In the genomic region with DNA sequence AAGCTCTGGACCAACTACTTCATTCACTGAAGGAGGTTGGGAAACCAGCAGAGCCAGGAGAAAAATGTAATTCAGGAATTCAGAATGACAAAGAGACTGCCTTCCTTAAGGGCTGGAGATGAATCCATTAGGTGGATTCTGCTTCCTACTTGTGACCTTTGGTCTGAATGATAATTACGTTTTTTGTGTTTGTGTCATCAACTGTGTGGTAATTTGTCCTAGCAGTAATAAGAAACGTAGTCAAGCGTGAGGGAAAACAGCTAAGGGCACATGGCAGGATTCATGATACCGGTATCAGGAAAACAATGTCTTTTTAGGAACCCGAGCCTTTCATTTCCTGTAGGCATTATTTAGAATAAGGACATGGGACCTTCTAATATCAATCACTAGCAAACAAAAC, we compare ENCODE assay signal across 26 mouse cellular contexts.
DNase-seq lines count a peak whose midpoint lies in the region; ATAC-seq and TF ChIP-seq lines count a peak whose summit lies in the region.
"Had no signal": no experiment of that assay in that cellular context is flagged by ENCODE, and none has a peak within 500 bp of the region (broad histone marks: within the 10 kb centered on the region; RNA-seq: fewer than 3 reads in every experiment).

No protein-coding gene starts in this region.

- no peak overlapping the region for H3K4me2 ChIP-seq in hindbrain, embryonic 12.5 days (replicated peaks)
- H3K4me2 ChIP-seq in hindbrain, postnatal 0 days (ENCODE audit: low read depth, low read length), result no peak overlapping the region
- H3K4me2 ChIP-seq: embryonic facial prominence, embryonic 13.5 days; forebrain, embryonic 12.5 days; forebrain, embryonic 15.5 days; heart, embryonic 11.5 days; hindbrain, embryonic 15.5 days had no signal

- peak; percentile 32 for DNase-seq in embryo, embryonic 10 days (ENCODE audit: low spot score)
- no peak for DNase-seq in embryo, embryonic 9.5 days (ENCODE audit: extremely low spot score)
- no peak for DNase-seq in hindbrain, postnatal 0 days (ENCODE audit: low spot score)
- DNase-seq in Muller cell, postnatal 12 days (ENCODE audit: inconsistent ontology term), result peak; percentile 14
- peak; percentile 84 for DNase-seq in retina, embryonic 14.5 days (ENCODE audit: low spot score)
- no peak for DNase-seq in kidney, postnatal 14 days
- DNase-seq in kidney, postnatal 25 days, result no peak
- DNase-seq: adrenal gland, adult 2 months; adrenal gland, postnatal 14 days; cerebellum, adult 11 months; cerebellum, adult 2 months; cerebellum, adult 9-11 months; cerebellum, postnatal 25 days; gastrocnemius, postnatal 10 days; gastrocnemius, postnatal 36 days; heart, adult 2 months had no signal

- no peaks in the 10 kb centered on the region for H3K27me3 ChIP-seq in hindbrain, embryonic 12.5 days
- no peaks in the 10 kb centered on the region for H3K27me3 ChIP-seq in hindbrain, postnatal 0 days (ENCODE audit: insufficient read depth, low read length)
- H3K27me3 ChIP-seq: embryonic facial prominence, embryonic 13.5 days; forebrain, embryonic 12.5 days; forebrain, embryonic 15.5 days; hindbrain, embryonic 15.5 days had no signal

- whole genome bisulfite sequencing in hindbrain, embryonic 12.5 days, result 41% methylated on average over 5 of the region's 5 CpGs
- WGBS in hindbrain, postnatal 0 days, result 19% methylated on average over 5 of the region's 5 CpGs

- no peak overlapping the region for H3K4me3 ChIP-seq in hindbrain, embryonic 12.5 days
- H3K4me3 ChIP-seq in hindbrain, postnatal 0 days (ENCODE audit: low read length), result no peak overlapping the region
- H3K4me3 ChIP-seq: embryonic facial prominence, embryonic 10.5 days; embryonic facial prominence, embryonic 13.5 days; erythroblast, embryonic 14.5 days; forebrain, embryonic 12.5 days; forebrain, embryonic 15.5 days; heart, adult 2 months; hindbrain, embryonic 15.5 days had no signal

- H3K9me3 ChIP-seq in hindbrain, embryonic 12.5 days (replicated peaks), result no peaks in the 10 kb centered on the region
- no peaks in the 10 kb centered on the region for H3K9me3 ChIP-seq in hindbrain, postnatal 0 days (ENCODE audit: low read length)
- H3K9me3 ChIP-seq: embryonic facial prominence, embryonic 10.5 days; embryonic facial prominence, embryonic 13.5 days; forebrain, embryonic 12.5 days; forebrain, embryonic 15.5 days; hindbrain, embryonic 15.5 days had no signal

- H3K36me3 ChIP-seq in hindbrain, embryonic 12.5 days, result no peaks in the 10 kb centered on the region
- no peaks in the 10 kb centered on the region for H3K36me3 ChIP-seq in hindbrain, postnatal 0 days (ENCODE audit: insufficient read depth, low read length)
- H3K36me3 ChIP-seq: embryonic facial prominence, embryonic 10.5 days; embryonic facial prominence, embryonic 13.5 days; forebrain, embryonic 12.5 days; forebrain, embryonic 15.5 days; hindbrain, embryonic 15.5 days had no signal

- H3K4me1 ChIP-seq in hindbrain, embryonic 12.5 days, result no peaks in the 10 kb centered on the region
- no peaks in the 10 kb centered on the region for H3K4me1 ChIP-seq in hindbrain, postnatal 0 days (ENCODE audit: insufficient read depth, low read length)
- H3K4me1 ChIP-seq: embryonic facial prominence, embryonic 10.5 days; embryonic facial prominence, embryonic 13.5 days; forebrain, embryonic 12.5 days; forebrain, embryonic 15.5 days; hindbrain, embryonic 15.5 days had no signal

- no peak overlapping the region for H3K9ac ChIP-seq in hindbrain, embryonic 12.5 days
- no peak overlapping the region for H3K9ac ChIP-seq in hindbrain, postnatal 0 days (replicated peaks; ENCODE audit: low read length)
- H3K9ac ChIP-seq: embryonic facial prominence, embryonic 13.5 days; forebrain, embryonic 12.5 days; forebrain, embryonic 15.5 days; hindbrain, embryonic 15.5 days had no signal

- TF ChIP-seq CTCF in hindbrain, postnatal 0 days (IDR thresholded peaks at IDR 0.05; ENCODE audit: low read depth), result no peak

- no peak overlapping the region for H3K27ac ChIP-seq in hindbrain, embryonic 12.5 days
- H3K27ac ChIP-seq in hindbrain, postnatal 0 days, result no peak overlapping the region
- H3K27ac ChIP-seq: embryonic facial prominence, embryonic 10.5 days; embryonic facial prominence, embryonic 13.5 days; forebrain, embryonic 12.5 days; forebrain, embryonic 15.5 days; heart, adult 2 months; hindbrain, embryonic 15.5 days had no signal

- peak; percentile 43; the same call in 1 of the 2 replicates for ATAC-seq in hindbrain, embryonic 12.5 days (ENCODE audit: low FRiP score)
- ATAC-seq in hindbrain, postnatal 0 days, result no peak
- ATAC-seq: forebrain, embryonic 15.5 days; intestine, embryonic 16.5 days; Patski had no signal

Comparison
In these comparisons a context has a peak if more than half of its experiments do, and no peak if none do; other contexts are left out.
1. DNase-seq: peak in embryo, embryonic 10 days (single experiment), Muller cell, postnatal 12 days (single experiment) and retina, embryonic 14.5 days (single experiment); none in embryo, embryonic 9.5 days (single experiment), hindbrain, postnatal 0 days (single experiment), kidney, postnatal 14 days (single experiment) and kidney, postnatal 25 days (0 of 2).